Mouse (Mus musculus) ovary, adult 18-20 months (tissue): ENCODE data around the gene Gm6760.

Source experiments
- DNase-seq: peaks from one replicate; pipeline ENCODE4 v3.0.0; 2022; ENCODE audit warnings: low spot score, mixed read lengths

Gm6760 gene

GRCm38 (mm10) chrX:64152098-64152497 is at the start of gene Gm6760:
Gene Gm6760 (minus strand): TSS chrX:64152198.
- no peak for DNase-seq

- DNase-seq = no peak
These were observed 29.2 kb upstream of the Gm6760 start for GRCm38 (mm10) chrX:64181246-64181645.

GRCm38 (mm10) chrX:64173248-64173647 is 21.2 kb upstream of the Gm6760 start, which contains the start of gene 3830417A13Rik:
Gene 3830417A13Rik (plus strand): TSS chrX:64173548.
- DNase-seq = no peak
